Mouse (Mus musculus) stomach, postnatal 0 days (tissue): Measurements from ENCODE around the gene Gm16223. TPM values are rescaled to one million over a fixed set of nuclear protein-coding genes. Genes with fewer than 3 reads are reported as not detected.

Source experiments
- ATAC-seq: fragments of 200-750 bp; cut with Nextera tagmentation; 2 replicates; pipeline ENCODE4 v1.8.0; 2017; ENCODE audit not compliant: low FRiP score, low TSS enrichment
- DNase-seq: peaks from one replicate; pipeline ENCODE4 v3.0.0-alpha.2; 2016; ENCODE audit warnings: low spot score
- H3K27ac ChIP-seq: fragments of 300-500 bp; sonication (generic); replicated peaks from 2 replicates; pipeline ENCODE4 v1.5.1; 2014; ENCODE audit warnings: mild to moderate bottlenecking, control low read depth
- H3K27me3 ChIP-seq: fragments of 300-500 bp; sonication (generic); 2 replicates; pipeline ENCODE4 v1.6.1; 2014; ENCODE audit warnings: low read length; ENCODE audit not compliant: control insufficient read depth, insufficient read depth
- H3K36me3 ChIP-seq: fragments of 300-500 bp; sonication (generic); 2 replicates; pipeline ENCODE4 v1.6.1; 2014; ENCODE audit warnings: low read length, mixed read lengths; ENCODE audit not compliant: control insufficient read depth, insufficient read depth
- H3K4me1 ChIP-seq: fragments of 300-500 bp; sonication (generic); replicated peaks from 2 replicates; pipeline ENCODE4 v1.6.1; 2014; ENCODE audit warnings: antibody characterized with exemption; ENCODE audit not compliant: control insufficient read depth, insufficient read depth
- H3K4me2 ChIP-seq: fragments of 300-500 bp; sonication (generic); replicated peaks from 2 replicates; pipeline ENCODE4 v1.6.1; 2014; ENCODE audit warnings: low read depth, mild to moderate bottlenecking, control low read depth, moderate library complexity
- H3K4me3 ChIP-seq: fragments of 300-500 bp; sonication (generic); 2 replicates; pipeline ENCODE4 v1.5.1; 2014; ENCODE audit warnings: low read depth, low read length, control low read depth
- H3K9ac ChIP-seq: fragments of 300-500 bp; sonication (generic); 2 replicates; pipeline ENCODE4 v1.6.1; 2014; ENCODE audit warnings: mild to moderate bottlenecking, low read length, control low read depth, mixed read lengths
- H3K9me3 ChIP-seq: fragments of 300-500 bp; sonication (generic); 2 replicates; pipeline ENCODE4 v1.6.1; 2016; ENCODE audit warnings: low read length; ENCODE audit not compliant: control insufficient read depth
- CTCF ChIP-seq: IDR thresholded peaks from 2 replicates; pipeline ENCODE4 v1.5.1; 2016; ENCODE audit warnings: antibody characterized with exemption, low read depth, mild to moderate bottlenecking, moderate library complexity
- EP300 ChIP-seq: optimal IDR thresholded peaks from 2 replicates; pipeline ENCODE3; 2016; ENCODE audit warnings: antibody characterized with exemption
- WGBS: fragments of 180-500 bp; shearing (Covaris S2); extraction: QIAGEN DNeasy Blood & Tissue Kit; methylation state at CpG from one replicate; pipeline ENCODE4 v1.1.7; 2014; 5-methylcytosine and 5-hydroxymethylcytosine counted together
- polyA plus RNA-seq: library from polyadenylated mRNA; unstranded; fragments of >200 nt; fragmentation: Nextera tagmentation; extraction: Ambion mirVana; gene quantifications from 2 replicates; pipeline ENCODE4 v1.2.1, GENCODE M21; 2015

The Gm16223 gene
- polyA plus RNA-seq, 1 experiment from 2014 or later, result not detected

DNA sequence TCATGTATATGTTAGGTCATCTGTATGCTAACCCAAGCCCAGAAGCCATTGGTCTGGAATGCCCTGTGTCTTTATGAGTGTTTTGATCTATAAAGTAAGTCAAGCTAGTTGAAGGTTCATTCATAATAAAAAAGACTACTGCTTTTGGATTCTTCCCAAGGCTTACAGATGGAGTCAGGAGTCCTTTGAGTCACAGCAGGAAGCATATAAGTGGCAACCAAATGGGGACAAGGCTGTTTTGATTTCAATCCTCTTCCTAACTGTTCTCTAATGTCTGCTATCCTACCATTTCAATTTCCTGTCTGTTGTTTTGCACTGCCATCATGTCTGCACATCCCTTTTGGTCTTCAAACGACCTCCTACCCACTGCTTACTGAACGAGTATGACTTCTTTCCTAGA is 2.7 kb upstream of the Gm16223 start:
- TF ChIP-seq EP300, result no peak
- no peak for TF ChIP-seq CTCF
- no peaks in the 10 kb centered on the region for H3K27me3 ChIP-seq
- H3K9me3 ChIP-seq, result no peaks in the 10 kb centered on the region
- DNase-seq (no peak), ATAC-seq (no peak)
- no peaks in the 10 kb centered on the region for H3K4me1 ChIP-seq
- no peak overlapping the region for H3K27ac ChIP-seq
- no peak overlapping the region for H3K4me2 ChIP-seq
- H3K36me3 ChIP-seq, result no peaks in the 10 kb centered on the region
- 69% methylated on average over 2 of the region's 2 CpGs for WGBS
- no peak overlapping the region for H3K4me3 ChIP-seq
- H3K9ac ChIP-seq, result no peak overlapping the region

DNA sequence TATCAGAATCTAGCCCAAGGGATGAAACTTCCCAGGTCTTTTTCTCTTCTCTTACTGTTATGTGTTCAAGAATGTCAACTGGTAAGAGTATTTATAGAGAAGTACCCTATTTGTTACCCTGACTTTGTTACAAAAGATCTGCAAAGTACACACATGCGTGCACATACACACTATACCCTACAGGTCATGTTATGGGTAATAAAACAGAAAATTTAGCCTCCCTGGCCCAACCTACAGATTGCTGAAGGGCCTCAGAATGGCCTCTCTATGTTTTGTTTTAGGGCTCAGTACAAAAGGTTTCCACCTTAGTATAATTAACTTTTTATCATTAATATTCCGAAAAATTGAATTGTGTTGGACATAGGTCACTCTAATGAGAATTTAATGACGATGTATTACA is 685 bp upstream of the Gm16223 start:
- DNase-seq, result no peak

DNA sequence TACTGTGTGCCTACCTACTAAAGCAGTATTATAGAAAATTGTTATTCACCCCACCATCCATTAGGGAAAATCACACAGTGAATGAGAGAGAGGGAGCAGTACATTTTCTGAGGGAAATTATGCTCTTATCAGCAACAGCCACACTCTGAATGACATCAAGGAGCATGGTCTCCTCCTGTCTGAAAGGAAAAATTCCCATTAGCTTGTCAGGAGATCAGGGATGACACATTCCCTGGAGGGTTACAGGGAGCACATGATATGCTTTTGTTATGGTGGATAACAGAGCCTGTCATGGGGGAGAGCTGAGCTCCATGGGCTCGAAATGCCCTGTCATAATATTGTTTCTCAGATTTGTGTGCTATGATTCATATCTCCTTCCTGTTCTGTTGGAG is 424 bp downstream of the Gm16223 start:
- ATAC-seq (no peak), DNase-seq (no peak)
- TF ChIP-seq EP300, result no peak
- TF ChIP-seq CTCF, result no peak
- no peaks in the 10 kb centered on the region for H3K4me1 ChIP-seq
- no peak overlapping the region for H3K4me2 ChIP-seq
- 59% methylated on average over 1 of the region's 1 CpGs for WGBS
- H3K9ac ChIP-seq, result no peak overlapping the region
- H3K4me3 ChIP-seq, result no peak overlapping the region
- no peak overlapping the region for H3K27ac ChIP-seq
- H3K36me3 ChIP-seq, result no peaks in the 10 kb centered on the region
- H3K9me3 ChIP-seq, result no peaks in the 10 kb centered on the region
- no peaks in the 10 kb centered on the region for H3K27me3 ChIP-seq

More for the DNA sequence above, 685 bp upstream of the Gm16223 start:
- H3K36me3 ChIP-seq, result no peaks in the 10 kb centered on the region
- no peak for TF ChIP-seq EP300
- no peak for TF ChIP-seq CTCF
- H3K9me3 ChIP-seq, result no peaks in the 10 kb centered on the region
- WGBS, result 82% methylated on average over 3 of the region's 3 CpGs
- no peaks in the 10 kb centered on the region for H3K27me3 ChIP-seq
- H3K4me1 ChIP-seq, result no peaks in the 10 kb centered on the region
- no peak overlapping the region for H3K4me2 ChIP-seq
- H3K9ac ChIP-seq, result no peak overlapping the region
- ATAC-seq, result no peak
- H3K27ac ChIP-seq, result no peak overlapping the region
- H3K4me3 ChIP-seq, result no peak overlapping the region

DNA sequence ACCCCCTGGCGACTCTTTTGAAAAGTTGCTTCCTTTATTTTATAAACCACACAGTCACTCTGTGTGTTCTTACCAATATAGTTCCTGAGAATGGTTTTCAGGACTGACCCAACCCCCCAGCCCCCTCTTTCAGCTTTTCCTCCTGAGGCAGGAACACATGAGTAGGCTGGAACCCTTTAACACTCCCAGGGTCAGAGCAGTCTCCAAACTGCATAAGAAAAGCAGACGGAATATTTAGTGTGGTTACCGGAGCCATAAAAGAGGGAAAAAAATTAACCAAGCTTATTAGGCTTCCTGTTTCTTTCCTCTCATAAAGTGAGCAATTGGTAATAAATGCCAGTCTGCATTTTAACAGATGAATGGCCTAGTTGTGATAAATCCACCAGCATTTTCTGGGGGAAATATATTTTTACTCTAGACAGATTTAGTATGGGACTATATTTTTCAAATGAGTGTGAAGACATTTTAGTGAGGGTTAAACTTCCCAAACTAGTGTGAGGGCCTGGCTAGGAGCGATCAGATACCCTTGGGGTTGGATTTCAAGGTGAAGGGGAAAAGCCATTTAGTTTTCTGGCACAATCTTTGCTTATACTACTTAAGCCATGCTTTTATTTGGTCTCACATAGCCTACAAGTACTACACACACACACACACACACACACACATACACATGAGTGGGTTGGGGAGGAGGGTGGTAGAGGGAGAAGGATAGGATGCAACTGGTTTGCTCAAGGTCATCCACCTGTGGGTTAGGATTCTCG is 49.0 kb downstream of the Gm16223 start:
- TF ChIP-seq CTCF, result no peak
- no peak for TF ChIP-seq EP300
- Histone ChIP-seq H3K27ac (no peak overlapping the region), H3K4me1 (no peaks in the 10 kb centered on the region), H3K36me3 (no peaks in the 10 kb centered on the region), H3K27me3 (no peaks in the 10 kb centered on the region), H3K4me3 (no peak overlapping the region), H3K9ac (no peak overlapping the region), H3K9me3 (no peaks in the 10 kb centered on the region), H3K4me2 (no peak overlapping the region)
- WGBS, result 74% methylated on average over 5 of the region's 5 CpGs
- DNase-seq (no peak), ATAC-seq (no peak)

DNA sequence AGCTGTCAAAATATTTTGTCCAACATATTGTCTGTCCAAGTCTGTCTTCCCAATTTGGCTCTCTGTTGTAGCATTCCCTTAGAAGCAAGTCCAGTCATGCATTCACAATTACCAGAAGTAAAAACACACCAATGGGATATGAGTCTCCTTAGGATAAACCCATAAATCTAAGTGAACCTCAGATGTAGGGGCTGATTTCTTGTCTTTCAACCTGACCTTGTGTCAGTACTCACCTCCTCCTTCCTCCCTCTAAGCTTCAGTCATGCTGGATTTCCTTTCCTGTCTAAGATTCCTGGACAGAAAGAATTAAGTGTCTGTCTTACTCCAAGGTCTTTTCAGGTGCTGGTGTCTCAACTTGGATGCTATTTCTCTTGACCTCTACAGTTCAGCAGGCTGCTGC is 57.8 kb downstream of the Gm16223 start:
- no peak for DNase-seq
- Histone ChIP-seq H3K4me1 (no peaks in the 10 kb centered on the region), H3K4me3 (no peak overlapping the region), H3K9ac (no peak overlapping the region), H3K27ac (no peak overlapping the region), H3K4me2 (no peak overlapping the region), H3K27me3 (no peaks in the 10 kb centered on the region), H3K9me3 (no peaks in the 10 kb centered on the region), H3K36me3 (no peaks in the 10 kb centered on the region)
- no peak for ATAC-seq
- TF ChIP-seq EP300 (no peak), CTCF (no peak)

DNA sequence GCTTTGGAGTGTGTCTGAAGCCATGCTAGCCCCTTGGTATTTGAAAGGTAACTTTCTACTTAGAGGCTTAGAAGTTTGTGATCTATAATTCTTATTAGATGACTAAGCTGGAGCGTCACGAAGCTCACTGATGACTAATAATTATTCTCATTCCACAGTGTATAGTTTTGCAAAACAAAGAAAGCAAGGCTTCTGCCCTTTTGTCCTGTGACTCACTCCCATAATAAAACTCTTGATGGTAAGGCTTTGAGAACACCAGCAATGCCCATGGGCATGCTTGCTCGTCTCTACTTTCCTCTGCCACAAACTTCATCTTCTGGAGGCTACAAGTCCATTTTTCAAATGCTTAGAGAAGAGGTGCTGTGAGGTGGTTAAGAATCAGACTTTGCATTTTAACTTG is 87.9 kb downstream of the Gm16223 start:
- TF ChIP-seq CTCF (no peak), EP300 (no peak)
- H3K27me3 ChIP-seq, result no peaks in the 10 kb centered on the region
- H3K4me3 ChIP-seq, result no peak overlapping the region
- ATAC-seq, result no peak
- DNase-seq, result no peak
- H3K4me2 ChIP-seq, result no peak overlapping the region
- 67% methylated on average over 3 of the region's 3 CpGs for WGBS
- H3K27ac ChIP-seq, result no peak overlapping the region
- H3K4me1 ChIP-seq, result no peaks in the 10 kb centered on the region
- no peak overlapping the region for H3K9ac ChIP-seq
- no peaks in the 10 kb centered on the region for H3K9me3 ChIP-seq
- no peaks in the 10 kb centered on the region for H3K36me3 ChIP-seq
